Mouse (Mus musculus) G1E (cell line): ENCODE results near the gene Hoxb1.

Experiments used
- CTCF ChIP-seq: IDR thresholded peaks from 2 replicates; pipeline ENCODE4 v1.5.1; 2012; ENCODE audit warnings: low read depth, low read length, inconsistent platforms, mixed read lengths
- GATA1 ChIP-seq: IDR thresholded peaks from 2 replicates; pipeline ENCODE4 v1.6.1; 2012; ENCODE audit warnings: borderline replicate concordance, low read length, inconsistent platforms, mixed read lengths
- GATA2 ChIP-seq: IDR thresholded peaks from 2 replicates; pipeline ENCODE4 v1.6.1; 2012; ENCODE audit warnings: low read depth, low read length, inconsistent platforms, borderline replicate concordance
- POLR2AphosphoS5 ChIP-seq: IDR thresholded peaks from 2 replicates; pipeline ENCODE4 v1.6.1; 2012; ENCODE audit warnings: low read depth, low read length, inconsistent platforms; ENCODE audit not compliant: insufficient replicate concordance
- TAL1 ChIP-seq: conservative IDR thresholded peaks from 2 replicates; pipeline ENCODE4 v1.6.1; 2012; ENCODE audit warnings: low read depth, low read length, inconsistent platforms, mixed read lengths

GRCm38 (mm10) chr11:96412941-96413491 lies 47.5 kb downstream of the Hoxb1 start:
- TF ChIP-seq CTCF: no peak
- TF ChIP-seq POLR2AphosphoS5: no peak
- no peak for TF ChIP-seq TAL1
- no peak for TF ChIP-seq GATA1
- TF ChIP-seq GATA2: no peak
